Mouse (Mus musculus): ENCODE measurements at regions not wholly inside any gene's neighbourhood (a gene's known extent, or its start where the extent isn't known, plus 50 kb on each side); places are given as distances from the start of the nearest gene placed in this dataset.
A peak's percentile ranks its signal among the peaks of the same experiment; 100 is the strongest.

GRCm38 (mm10) chr8:26672486-26673395 lies 304.4 kb upstream of the Zfp703 start:
- H3K27me3 ChIP-seq (ENCODE audit: control insufficient read depth, insufficient read depth, low read length): peaks cover 7% of the 10 kb centered on the region

GRCm38 (mm10) chr8:26677584-26678138 lies 299.5 kb upstream of the Zfp703 start:
- 30% methylated on average over 18 of the region's 18 CpGs for WGBS
- no peak for ATAC-seq (ENCODE audit: low FRiP score, low TSS enrichment)
- H3K4me2 ChIP-seq (replicated peaks; ENCODE audit: low read depth, low read length): no peak overlapping the region
- no peak overlapping the region for H3K9ac ChIP-seq (ENCODE audit: low read depth, low read length)
- no peak overlapping the region for H3K27ac ChIP-seq (ENCODE audit: low read depth, low read length)
- H3K27me3 ChIP-seq (ENCODE audit: control insufficient read depth, insufficient read depth, low read length): peaks cover 13% of the 10 kb centered on the region
- no peaks in the 10 kb centered on the region for H3K36me3 ChIP-seq (ENCODE audit: control insufficient read depth, insufficient read depth, low read length)
- peaks cover 20% of the 10 kb centered on the region for H3K4me1 ChIP-seq (ENCODE audit: control insufficient read depth, insufficient read depth, low read length)
- no peak overlapping the region for H3K4me3 ChIP-seq (ENCODE audit: low read length)
- H3K9me3 ChIP-seq (ENCODE audit: control insufficient read depth, low read length): no peaks in the 10 kb centered on the region

More at GRCm38 (mm10) chr8:26672486-26673395, 304.4 kb upstream of the Zfp703 start:
- WGBS: 13% methylated on average over 9 of the region's 9 CpGs
- H3K4me3 ChIP-seq (ENCODE audit: low read length): no peak overlapping the region
- H3K27ac ChIP-seq (ENCODE audit: low read depth, low read length): peak overlapping the region; percentile 42; the same call in 1 of the 2 replicates
- no peaks in the 10 kb centered on the region for H3K9me3 ChIP-seq (ENCODE audit: control insufficient read depth, low read length)
- peaks cover 20% of the 10 kb centered on the region for H3K4me1 ChIP-seq (ENCODE audit: control insufficient read depth, insufficient read depth, low read length)
- no peak overlapping the region; the same call in 1 of the 2 replicates for H3K9ac ChIP-seq (ENCODE audit: low read depth, low read length)
- ATAC-seq (ENCODE audit: low FRiP score, low TSS enrichment): peak; percentile 91
- H3K36me3 ChIP-seq (ENCODE audit: control insufficient read depth, insufficient read depth, low read length): no peaks in the 10 kb centered on the region
- no peak overlapping the region for H3K4me2 ChIP-seq (replicated peaks; ENCODE audit: low read depth, low read length)

- H3K36me3 ChIP-seq (ENCODE audit: control insufficient read depth, insufficient read depth, low read length): no peaks in the 10 kb centered on the region
- no peak overlapping the region for H3K4me3 ChIP-seq (ENCODE audit: low read length)
- H3K27ac ChIP-seq (ENCODE audit: low read depth, low read length): no peak overlapping the region
- ATAC-seq (ENCODE audit: low FRiP score, low TSS enrichment): no peak
- peaks cover 10% of the 10 kb centered on the region for H3K27me3 ChIP-seq (ENCODE audit: control insufficient read depth, insufficient read depth, low read length)
- H3K9ac ChIP-seq (ENCODE audit: low read depth, low read length): no peak overlapping the region
- H3K4me1 ChIP-seq (ENCODE audit: control insufficient read depth, insufficient read depth, low read length): peaks cover 7% of the 10 kb centered on the region; the same call in 1 of the 2 replicates
- WGBS: 71% methylated on average over 11 of the region's 11 CpGs
- no peak overlapping the region for H3K4me2 ChIP-seq (replicated peaks; ENCODE audit: low read depth, low read length)
- no peaks in the 10 kb centered on the region for H3K9me3 ChIP-seq (ENCODE audit: control insufficient read depth, low read length)
Measured at GRCm38 (mm10) chr8:26680891-26681381, 296.2 kb upstream of the Zfp703 start.

GRCm38 (mm10) chr8:26687146-26687545 lies 290.0 kb upstream of the Zfp703 start:
- Histone ChIP-seq H3K9ac (ENCODE audit: low read depth, low read length) (no peak overlapping the region), H3K4me3 (ENCODE audit: low read length) (no peak overlapping the region), H3K4me1 (ENCODE audit: control insufficient read depth, insufficient read depth, low read length) (peaks cover 13% of the 10 kb centered on the region; the same call in 1 of the 2 replicates), H3K9me3 (ENCODE audit: control insufficient read depth, low read length) (no peaks in the 10 kb centered on the region), H3K36me3 (ENCODE audit: control insufficient read depth, insufficient read depth, low read length) (no peaks in the 10 kb centered on the region), H3K27ac (ENCODE audit: low read depth, low read length) (no peak overlapping the region), H3K27me3 (ENCODE audit: control insufficient read depth, insufficient read depth, low read length) (peaks cover 8% of the 10 kb centered on the region; the same call in 1 of the 2 replicates), H3K4me2 (replicated peaks; ENCODE audit: low read depth, low read length) (no peak overlapping the region)
- ATAC-seq (ENCODE audit: low FRiP score, low TSS enrichment): no peak

- Histone ChIP-seq H3K9me3 (ENCODE audit: control insufficient read depth, low read length) (no peaks in the 10 kb centered on the region), H3K27ac (ENCODE audit: low read depth, low read length) (no peak overlapping the region), H3K27me3 (ENCODE audit: control insufficient read depth, insufficient read depth, low read length) (peaks cover 6% of the 10 kb centered on the region; the same call in 1 of the 2 replicates), H3K36me3 (ENCODE audit: control insufficient read depth, insufficient read depth, low read length) (no peaks in the 10 kb centered on the region), H3K9ac (ENCODE audit: low read depth, low read length) (no peak overlapping the region), H3K4me1 (ENCODE audit: control insufficient read depth, insufficient read depth, low read length) (peaks cover 13% of the 10 kb centered on the region; the same call in 1 of the 2 replicates), H3K4me2 (replicated peaks; ENCODE audit: low read depth, low read length) (no peak overlapping the region), H3K4me3 (ENCODE audit: low read length) (no peak overlapping the region)
- ATAC-seq (ENCODE audit: low FRiP score, low TSS enrichment): no peak
- 43% methylated on average over 4 of the region's 4 CpGs for WGBS
Measured at GRCm38 (mm10) chr8:26688035-26688434, 289.1 kb upstream of the Zfp703 start.

GRCm38 (mm10) chr8:26688745-26689478 lies 288.2 kb upstream of the Zfp703 start:
- Histone ChIP-seq H3K4me2 (replicated peaks; ENCODE audit: low read depth, low read length) (no peak overlapping the region), H3K27me3 (ENCODE audit: control insufficient read depth, insufficient read depth, low read length) (peaks cover 10% of the 10 kb centered on the region; the same call in 1 of the 2 replicates), H3K9ac (ENCODE audit: low read depth, low read length) (no peak overlapping the region), H3K9me3 (ENCODE audit: control insufficient read depth, low read length) (no peaks in the 10 kb centered on the region), H3K4me3 (ENCODE audit: low read length) (no peak overlapping the region), H3K36me3 (ENCODE audit: control insufficient read depth, insufficient read depth, low read length) (no peaks in the 10 kb centered on the region), H3K27ac (ENCODE audit: low read depth, low read length) (no peak overlapping the region), H3K4me1 (ENCODE audit: control insufficient read depth, insufficient read depth, low read length) (peaks cover 13% of the 10 kb centered on the region; the same call in 1 of the 2 replicates)
- 26% methylated on average over 5 of the region's 5 CpGs for WGBS
- peak; percentile 53; the same call in 1 of the 2 replicates for ATAC-seq (ENCODE audit: low FRiP score, low TSS enrichment)

GRCm38 (mm10) chr8:26689479-26690177 lies 287.5 kb upstream of the Zfp703 start:
- 12% methylated on average over 10 of the region's 10 CpGs for WGBS
- no peak overlapping the region for H3K9ac ChIP-seq (ENCODE audit: low read depth, low read length)
- H3K4me1 ChIP-seq (ENCODE audit: control insufficient read depth, insufficient read depth, low read length): peaks cover 13% of the 10 kb centered on the region; the same call in 1 of the 2 replicates
- H3K4me2 ChIP-seq (replicated peaks; ENCODE audit: low read depth, low read length): no peak overlapping the region
- H3K4me3 ChIP-seq (ENCODE audit: low read length): no peak overlapping the region
- peak; percentile 59; the same call in 1 of the 2 replicates for ATAC-seq (ENCODE audit: low FRiP score, low TSS enrichment)
- H3K27ac ChIP-seq (ENCODE audit: low read depth, low read length): no peak overlapping the region
- peaks cover 10% of the 10 kb centered on the region; the same call in 1 of the 2 replicates for H3K27me3 ChIP-seq (ENCODE audit: control insufficient read depth, insufficient read depth, low read length)
- H3K36me3 ChIP-seq (ENCODE audit: control insufficient read depth, insufficient read depth, low read length): no peaks in the 10 kb centered on the region
- no peaks in the 10 kb centered on the region for H3K9me3 ChIP-seq (ENCODE audit: control insufficient read depth, low read length)

GRCm38 (mm10) chr8:26690178-26690735 lies 286.9 kb upstream of the Zfp703 start:
- H3K9ac ChIP-seq (ENCODE audit: low read depth, low read length): no peak overlapping the region
- H3K9me3 ChIP-seq (ENCODE audit: control insufficient read depth, low read length): no peaks in the 10 kb centered on the region
- no peak for ATAC-seq (ENCODE audit: low FRiP score, low TSS enrichment)
- 58% methylated on average over 6 of the region's 6 CpGs for WGBS
- peaks cover 13% of the 10 kb centered on the region; the same call in 1 of the 2 replicates for H3K4me1 ChIP-seq (ENCODE audit: control insufficient read depth, insufficient read depth, low read length)
- no peak overlapping the region for H3K27ac ChIP-seq (ENCODE audit: low read depth, low read length)
- no peak overlapping the region for H3K4me2 ChIP-seq (replicated peaks; ENCODE audit: low read depth, low read length)
- peaks cover 10% of the 10 kb centered on the region; the same call in 1 of the 2 replicates for H3K27me3 ChIP-seq (ENCODE audit: control insufficient read depth, insufficient read depth, low read length)
- H3K36me3 ChIP-seq (ENCODE audit: control insufficient read depth, insufficient read depth, low read length): no peaks in the 10 kb centered on the region
- no peak overlapping the region for H3K4me3 ChIP-seq (ENCODE audit: low read length)
